Mouse (Mus musculus): ENCODE results near the gene Nrbp1. TPM values are rescaled to one million over a fixed set of nuclear protein-coding genes. Genes with fewer than 3 reads are reported as not detected.

Gene Nrbp1
- total RNA-seq (2021): 10 to 100 TPM; 82.3 to 86.0 TPM
- long read RNA-seq, experiment 1, transcript Nrbp1-207 (19 exons, 2,221 nt): minor isoform, 33 of 126 reads
- long read RNA-seq, experiment 1, transcript Nrbp1-201 (18 exons, 2,203 nt): major isoform, 78 of 126 reads
- long read RNA-seq, experiment 1, partial matches to known transcripts: 1 of 126 reads
- long read RNA-seq, experiment 1, other reads (novel, unspliced or antisense): 14 of 126 reads
- long read RNA-seq, experiment 2, transcript Nrbp1-207 (19 exons, 2,221 nt): minor isoform, 13 of 88 reads
- long read RNA-seq, experiment 2, transcript Nrbp1-201 (18 exons, 2,203 nt): major isoform, 51 of 88 reads
- long read RNA-seq, experiment 2, partial matches to known transcripts: 5 of 88 reads
- long read RNA-seq, experiment 2, other reads (novel, unspliced or antisense): 19 of 88 reads

GRCm38 (mm10) chr5:31240637-31241521 lies at the start of gene Nrbp1, which contains the start of gene Gm9970:
Gene Nrbp1, plus strand, starts transcription at chr5:31240864.
Gene Gm9970, minus strand, starts transcription at chr5:31241232.
- DNase-seq (ENCODE audit: extremely low spot score in 1 of 2, low spot score in 2 of 2): peak; percentile 95 to 96
- Histone ChIP-seq H3K27ac (peak within 1 kb of the TSS; percentile 95), H3K4me3 (peak within 1 kb of the TSS; percentile 96)
- intact Hi-C loops (cut with DNase I): loop anchor here (1.0 to 2.0 kb wide), 2 partner anchors 21 to 54 kb away; partner anchors contain the start of gene Ppm1g
- TF ChIP-seq CTCF (IDR thresholded peaks at IDR 0.05): no peak; the same call in none of the 2 replicates

DNA sequence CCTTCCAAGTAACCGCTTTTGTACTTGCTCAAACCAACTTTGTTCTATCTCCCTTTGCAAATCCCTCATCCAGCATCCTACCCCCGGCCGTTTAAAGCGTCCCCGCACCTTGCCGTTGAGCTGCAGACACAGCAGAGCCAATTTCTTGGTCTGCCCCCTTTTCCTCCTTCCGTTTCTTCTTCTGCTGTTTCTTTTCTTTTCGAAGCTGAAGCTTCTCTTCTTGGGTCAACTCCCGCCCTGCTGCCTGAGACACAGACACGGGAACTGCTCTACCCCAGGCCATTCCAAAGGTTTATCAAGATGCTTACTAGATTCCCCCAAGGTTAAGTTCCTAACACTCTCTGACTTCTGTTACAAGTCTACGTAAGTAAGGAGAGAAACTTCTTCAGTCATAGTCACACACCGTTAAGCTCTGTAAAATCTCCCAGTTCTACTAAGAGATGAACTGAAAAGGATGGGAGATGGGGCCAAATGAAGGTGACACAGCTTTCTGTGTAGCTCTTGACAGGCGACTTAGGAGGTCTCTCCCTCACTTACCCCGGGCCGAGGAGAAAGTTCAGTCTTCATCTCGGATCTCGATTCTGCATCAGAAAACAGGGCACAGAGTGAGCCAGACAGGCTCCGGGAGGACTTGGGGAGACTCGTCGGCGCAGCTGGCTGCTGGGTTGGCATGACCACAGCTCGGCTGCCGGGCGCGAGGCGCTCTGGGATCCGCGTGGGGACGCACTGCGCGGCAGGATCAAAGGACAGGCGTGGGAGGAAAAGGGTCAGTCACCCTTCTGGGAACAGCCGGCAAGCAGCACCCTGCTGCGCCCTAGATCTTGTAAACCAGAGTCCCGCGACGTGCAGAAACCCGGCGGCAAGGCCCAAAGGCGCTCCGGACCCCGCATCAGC lies 48.4 kb upstream of the Nrbp1 start:
- DNase-seq (ENCODE audit: extremely low spot score in 1 of 2, low spot score in 2 of 2): no peak
- intact Hi-C loops (cut with DNase I): no loop called here
- Histone ChIP-seq H3K4me3 (peak overlapping the region; percentile 97), H3K27ac (peak overlapping the region; percentile 92)
- no peak for TF ChIP-seq CTCF (IDR thresholded peaks at IDR 0.05)

- Histone ChIP-seq H3K4me3 (peak within 1 kb of the TSS; percentile 97), H3K27ac (peak within 1 kb of the TSS; percentile 92)
- intact Hi-C loops (cut with DNase I): loop anchor here (1.0 kb wide), 2 partner anchors 8 to 13 kb away; partner anchors contain the start of gene Gtf3c2
- peak; percentile 47 for TF ChIP-seq CTCF (IDR thresholded peaks at IDR 0.05)
- peak; percentile 100 for DNase-seq (ENCODE audit: extremely low spot score in 1 of 2, low spot score in 2 of 2)
Measured at GRCm38 (mm10) chr5:31192939-31193630, 47.6 kb upstream of the Nrbp1 start, which contains the start of the genes Snx17 and Eif2b4. Gene Snx17, plus strand, starts transcription at chr5:31193227. Gene Eif2b4, minus strand, starts transcription at chr5:31193430.

DNA sequence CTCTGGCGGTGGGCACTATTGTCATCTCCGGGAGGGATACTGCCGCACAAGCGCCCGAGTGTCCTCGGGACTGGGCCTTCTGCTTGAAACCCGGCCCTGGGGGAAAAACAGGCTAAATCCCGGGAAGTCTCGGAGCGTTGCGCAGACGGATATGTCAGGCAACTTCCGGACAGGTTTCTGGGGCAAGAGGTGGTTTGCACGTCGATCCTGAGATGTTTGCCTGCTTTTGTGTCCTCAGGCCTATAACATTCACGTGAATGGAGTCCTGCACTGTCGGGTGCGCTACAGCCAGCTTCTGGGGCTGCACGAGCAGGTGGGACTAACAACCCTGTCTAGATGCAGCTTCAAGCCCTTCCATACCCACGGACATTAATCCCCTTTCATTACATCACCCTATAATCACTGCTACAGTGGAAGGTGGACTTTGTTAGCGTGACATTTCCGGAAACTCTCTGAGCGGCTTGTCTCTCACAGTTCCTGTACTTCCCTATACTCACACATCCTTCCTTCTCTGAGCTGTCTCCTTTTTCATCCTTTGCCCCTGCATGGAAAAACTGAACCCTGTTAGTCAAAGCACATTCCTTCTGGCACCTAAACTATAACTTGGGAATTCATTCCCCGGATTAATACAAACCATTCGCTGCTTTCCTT lies 46.9 kb upstream of the Nrbp1 start:
- peak overlapping the region; percentile 97 for H3K4me3 ChIP-seq
- H3K27ac ChIP-seq: peak overlapping the region; percentile 85
- TF ChIP-seq CTCF (IDR thresholded peaks at IDR 0.05): no peak
- DNase-seq (ENCODE audit: extremely low spot score in 1 of 2, low spot score in 2 of 2): no peak
- intact Hi-C loops (cut with DNase I): loop anchor here (1.0 kb wide), 2 partner anchors 8 to 13 kb away; partner anchors contain the start of gene Gtf3c2

GRCm38 (mm10) chr5:31194486-31195485 lies 45.9 kb upstream of the Nrbp1 start:
- H3K4me3 ChIP-seq: no peak overlapping the region
- intact Hi-C loops (cut with DNase I): no loop called here
- H3K27ac ChIP-seq: no peak overlapping the region
- TF ChIP-seq CTCF (IDR thresholded peaks at IDR 0.05): no peak
- no peak for DNase-seq (ENCODE audit: extremely low spot score in 1 of 2, low spot score in 2 of 2)

- DNase-seq (ENCODE audit: extremely low spot score in 1 of 2, low spot score in 2 of 2): no peak
- intact Hi-C loops (cut with DNase I): no loop called here
- no peak for TF ChIP-seq CTCF (IDR thresholded peaks at IDR 0.05)
- Histone ChIP-seq H3K27ac (no peak overlapping the region), H3K4me3 (no peak overlapping the region)
Measured at GRCm38 (mm10) chr5:31195671-31196070, 45.0 kb upstream of the Nrbp1 start.

DNA sequence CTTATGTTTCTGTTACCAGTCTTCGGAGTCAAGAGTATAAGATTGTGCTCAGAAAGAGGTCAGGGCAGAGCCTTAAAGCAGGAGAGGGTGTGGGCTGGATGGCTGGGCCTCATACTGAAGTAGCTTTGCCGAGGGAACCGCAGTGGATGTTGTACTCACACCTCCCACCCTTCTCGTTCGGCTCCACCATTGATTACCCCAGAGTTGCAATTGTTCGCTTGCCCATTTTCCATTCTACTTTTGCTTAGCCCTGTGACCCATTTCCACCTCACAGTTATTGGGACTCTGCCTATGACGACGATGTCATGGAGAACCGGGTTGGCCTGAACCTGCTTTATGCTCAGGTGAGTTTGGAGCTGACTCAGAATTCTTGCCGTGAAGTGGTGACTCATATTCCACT lies 44.5 kb upstream of the Nrbp1 start:
- no peak overlapping the region for H3K27ac ChIP-seq
- intact Hi-C loops (cut with DNase I): no loop called here

DNA sequence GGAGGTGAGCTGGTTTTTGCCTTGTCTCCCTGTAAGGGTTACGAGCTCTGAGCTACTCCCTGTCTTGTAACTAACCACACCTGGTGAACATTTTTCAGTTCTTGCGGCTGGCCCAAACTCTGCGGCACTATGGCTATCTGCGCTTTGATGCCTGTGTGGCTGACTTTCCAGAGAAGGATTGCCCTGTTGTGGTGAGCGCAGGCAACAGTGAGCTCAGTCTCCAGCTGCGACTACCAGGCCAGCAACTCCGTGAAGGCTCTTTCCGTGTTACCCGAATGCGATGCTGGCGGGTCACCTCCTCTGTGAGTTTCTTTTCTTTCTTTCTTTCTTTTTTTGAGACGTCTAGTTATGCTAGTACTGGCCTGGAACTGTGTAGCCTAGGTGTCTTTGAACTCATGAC lies 43.6 kb upstream of the Nrbp1 start:
- intact Hi-C loops (cut with DNase I): no loop called here
- no peak for TF ChIP-seq CTCF (IDR thresholded peaks at IDR 0.05)

More for the DNA sequence above, 44.5 kb upstream of the Nrbp1 start:
- DNase-seq (ENCODE audit: extremely low spot score in 1 of 2, low spot score in 2 of 2): no peak
- no peak for TF ChIP-seq CTCF (IDR thresholded peaks at IDR 0.05)
- no peak overlapping the region for H3K4me3 ChIP-seq

GRCm38 (mm10) chr5:31198170-31198569 lies 42.5 kb upstream of the Nrbp1 start:
- no peak overlapping the region for H3K27ac ChIP-seq
- no peak for DNase-seq (ENCODE audit: extremely low spot score in 1 of 2, low spot score in 2 of 2)
- H3K4me3 ChIP-seq: no peak overlapping the region
- intact Hi-C loops (cut with DNase I): no loop called here
- TF ChIP-seq CTCF (IDR thresholded peaks at IDR 0.05): no peak

More for the DNA sequence above, 43.6 kb upstream of the Nrbp1 start:
- Histone ChIP-seq H3K4me3 (no peak overlapping the region), H3K27ac (no peak overlapping the region)
- DNase-seq (ENCODE audit: extremely low spot score in 1 of 2, low spot score in 2 of 2): no peak
